ENCODE assay signal across 36 mouse cellular contexts in genomic region chr1:191166189-191166588, GRCm38 (mm10). TPM values are rescaled to one million over a fixed set of nuclear protein-coding genes. Genes with fewer than 3 reads are reported as not detected.
DNase-seq lines count a peak whose midpoint lies in the region; ATAC-seq and TF ChIP-seq lines count a peak whose summit lies in the region.
"Had no signal": no experiment of that assay in that cellular context is flagged by ENCODE, and none has a peak within 500 bp of the region (broad histone marks: within the 10 kb centered on the region; RNA-seq: fewer than 3 reads in every experiment).

No protein-coding gene starts in this region.

- 69% methylated on average over 4 of the region's 4 CpGs for WGBS in intestine, embryonic 15.5 days
- WGBS in intestine, postnatal 0 days = 67% methylated on average over 4 of the region's 4 CpGs
- WGBS in intestine, embryonic 16.5 days = 67% methylated on average over 4 of the region's 4 CpGs

- no peak overlapping the region for H3K4me2 ChIP-seq in intestine, embryonic 15.5 days (replicated peaks)
- no peak overlapping the region for H3K4me2 ChIP-seq in intestine, postnatal 0 days (replicated peaks; ENCODE audit: low read depth)
- H3K4me2 ChIP-seq in intestine, embryonic 16.5 days (ENCODE audit: low read depth, low read length) = no peak overlapping the region
- H3K4me2 ChIP-seq: embryonic facial prominence, embryonic 12.5 days; heart, embryonic 15.5 days; hindbrain, embryonic 13.5 days; limb, embryonic 15.5 days; lung, embryonic 14.5 days; midbrain, embryonic 13.5 days; neural tube, embryonic 15.5 days had no signal

- no peak for TF ChIP-seq CTCF in intestine, postnatal 0 days (IDR thresholded peaks at IDR 0.05; ENCODE audit: low read depth)

- H3K4me1 ChIP-seq in intestine, embryonic 15.5 days (replicated peaks) = no peaks in the 10 kb centered on the region
- H3K4me1 ChIP-seq in intestine, postnatal 0 days (replicated peaks; ENCODE audit: control insufficient read depth, insufficient read depth, low read length) = no peaks in the 10 kb centered on the region
- 0 out of 2 replicates have a peak, but pooled peaks cover 3% of the 10 kb centered on the region for H3K4me1 ChIP-seq in intestine, embryonic 16.5 days (ENCODE audit: control insufficient read depth, insufficient read depth, low read length)
- H3K4me1 ChIP-seq: embryonic facial prominence, embryonic 12.5 days; heart, embryonic 15.5 days; limb, embryonic 15.5 days had no signal

- no peaks in the 10 kb centered on the region for H3K36me3 ChIP-seq in intestine, embryonic 15.5 days
- peaks cover 4% of the 10 kb centered on the region; the same call in 1 of the 2 replicates for H3K36me3 ChIP-seq in intestine, postnatal 0 days (ENCODE audit: control insufficient read depth, insufficient read depth)
- H3K36me3 ChIP-seq in intestine, embryonic 16.5 days (ENCODE audit: control insufficient read depth, insufficient read depth, low read length) = no peaks in the 10 kb centered on the region
- H3K36me3 ChIP-seq: embryonic facial prominence, embryonic 12.5 days; G1E; hindbrain, embryonic 13.5 days; limb, embryonic 10.5 days; limb, embryonic 15.5 days; midbrain, embryonic 13.5 days; neural tube, embryonic 15.5 days had no signal

- no peak overlapping the region for H3K9ac ChIP-seq in intestine, embryonic 15.5 days
- H3K9ac ChIP-seq in intestine, postnatal 0 days (ENCODE audit: low read depth, low read length) = no peak overlapping the region
- no peak overlapping the region for H3K9ac ChIP-seq in intestine, embryonic 16.5 days (ENCODE audit: low read depth, low read length)
- H3K9ac ChIP-seq: embryonic facial prominence, embryonic 12.5 days; heart, embryonic 15.5 days; hindbrain, embryonic 13.5 days; limb, embryonic 15.5 days; liver, embryonic 14.5 days; lung, embryonic 14.5 days; midbrain, embryonic 13.5 days; neural tube, embryonic 15.5 days had no signal

- no peak overlapping the region for H3K27ac ChIP-seq in intestine, embryonic 15.5 days
- H3K27ac ChIP-seq in intestine, postnatal 0 days (ENCODE audit: low read depth, low read length) = no peak overlapping the region
- H3K27ac ChIP-seq in intestine, embryonic 16.5 days (ENCODE audit: low read length) = no peak overlapping the region
- H3K27ac ChIP-seq: embryonic facial prominence, embryonic 12.5 days; heart, embryonic 15.5 days; hindbrain, embryonic 13.5 days; limb, embryonic 10.5 days; limb, embryonic 15.5 days; liver, embryonic 14.5 days; midbrain, embryonic 13.5 days; neural tube, embryonic 15.5 days had no signal

- no peak overlapping the region for H3K4me3 ChIP-seq in intestine, embryonic 15.5 days (replicated peaks)
- no peak overlapping the region for H3K4me3 ChIP-seq in intestine, postnatal 0 days (ENCODE audit: low read depth, low read length)
- no peak overlapping the region for H3K4me3 ChIP-seq in intestine, embryonic 16.5 days (ENCODE audit: low read length)
- H3K4me3 ChIP-seq: embryonic facial prominence, embryonic 12.5 days; heart, embryonic 15.5 days; hindbrain, embryonic 13.5 days; limb, embryonic 10.5 days; limb, embryonic 15.5 days; midbrain, embryonic 13.5 days; neural tube, embryonic 15.5 days had no signal

- peak; percentile 12 for DNase-seq in ZHBTc4 (ENCODE audit: low read depth, low spot score)
- DNase-seq in gastrocnemius, postnatal 10 days = no peak
- DNase-seq in T-cell, adult 2 months (ENCODE audit: low spot score) = no peak
- DNase-seq: B cell, adult 2 months; cerebellum, adult 8-10 months; cerebellum, postnatal 25 days; gastrocnemius, postnatal 36 days; heart, postnatal 36 days; kidney, adult 2 months; kidney, postnatal 10 days; layer of hippocampus, adult 9-11 months; lung, postnatal 36 days; retina, postnatal 1 day; right cerebral cortex, postnatal 14 days had no signal

- no peaks in the 10 kb centered on the region for H3K9me3 ChIP-seq in intestine, embryonic 15.5 days
- H3K9me3 ChIP-seq in intestine, postnatal 0 days (ENCODE audit: control insufficient read depth) = no peaks in the 10 kb centered on the region
- no peaks in the 10 kb centered on the region for H3K9me3 ChIP-seq in intestine, embryonic 16.5 days (ENCODE audit: control insufficient read depth, low read length)
- H3K9me3 ChIP-seq: embryonic facial prominence, embryonic 12.5 days; G1E; heart, embryonic 15.5 days; hindbrain, embryonic 13.5 days; limb, embryonic 10.5 days; limb, embryonic 15.5 days; midbrain, embryonic 13.5 days; neural tube, embryonic 15.5 days had no signal

- ATAC-seq in intestine, embryonic 15.5 days = 0 out of 2 replicates have a peak, but pooled peaks have one; percentile 43
- no peak for ATAC-seq in intestine, postnatal 0 days
- 0 out of 2 replicates have a peak, but pooled peaks have one; percentile 50 for ATAC-seq in intestine, embryonic 16.5 days

- H3K27me3 ChIP-seq in intestine, embryonic 15.5 days (replicated peaks) = no peaks in the 10 kb centered on the region
- no peaks in the 10 kb centered on the region for H3K27me3 ChIP-seq in intestine, postnatal 0 days (replicated peaks; ENCODE audit: control insufficient read depth, insufficient read depth, low read length)
- no peaks in the 10 kb centered on the region for H3K27me3 ChIP-seq in intestine, embryonic 16.5 days (replicated peaks; ENCODE audit: control insufficient read depth, insufficient read depth, low read length)
- H3K27me3 ChIP-seq: embryonic facial prominence, embryonic 12.5 days; heart, embryonic 15.5 days; hindbrain, embryonic 13.5 days; limb, embryonic 15.5 days; midbrain, embryonic 13.5 days; neural tube, embryonic 15.5 days had no signal

RNA-seq across cellular contexts. Expression of gene Fam71a, which starts 1.6 kb away (rescaled TPM):
- polyA plus RNA-seq in intestine, embryonic 15.5 days (2015; fragmentation: Nextera tagmentation; extraction: Ambion mirVana) = not detected in 2 replicates
- polyA plus RNA-seq in intestine, postnatal 0 days (2015; fragmentation: Nextera tagmentation; extraction: Ambion mirVana) = not detected in 2 replicates
- polyA plus RNA-seq in intestine, embryonic 16.5 days (2015; fragmentation: Nextera tagmentation; extraction: Ambion mirVana) = not detected in 2 replicates
- not detected for total RNA-seq in gastrocnemius, postnatal 10 days (2021)
- total RNA-seq: adrenal gland, adult 18-20 months; gastrocnemius, adult 18-20 months; gastrocnemius, postnatal 36 days; heart, adult 8-10 months; heart, postnatal 36 days; left cerebral cortex, postnatal 10 days had no signal
- polyA plus RNA-seq: embryonic facial prominence, embryonic 12.5 days; forebrain, embryonic 14.5 days; frontal cortex, adult 2 months; G1E; heart, embryonic 15.5 days; hindbrain, embryonic 13.5 days; kidney, adult 2 months; large intestine, adult 2 months; limb, embryonic 10.5 days; limb, embryonic 15.5 days; liver, embryonic 14.5 days; lung, embryonic 14.5 days; midbrain, embryonic 13.5 days; neural tube, embryonic 15.5 days; small intestine, adult 2 months; stomach, embryonic 14.5 days had no signal

RNA-seq across cellular contexts. Expression of gene Atf3, which starts 51.6 kb away (rescaled TPM):
- polyA plus RNA-seq in intestine, embryonic 15.5 days (2015; fragmentation: Nextera tagmentation; extraction: Ambion mirVana) = 4.1 and 4.9 TPM in 2 replicates
- 5.0 and 6.7 TPM in 2 replicates for polyA plus RNA-seq in intestine, postnatal 0 days (2015; fragmentation: Nextera tagmentation; extraction: Ambion mirVana)
- 4.1 and 5.6 TPM in 2 replicates for polyA plus RNA-seq in intestine, embryonic 16.5 days (2015; fragmentation: Nextera tagmentation; extraction: Ambion mirVana)
- total RNA-seq in gastrocnemius, postnatal 10 days (2021) = 10 to 100 TPM in 1 of 2 experiments, 1 to 10 TPM in 1; 5.0 to 13.4 TPM
- polyA plus RNA-seq: G1E had no signal
